Mouse (Mus musculus): Measurements from ENCODE around the gene Gcgr.
"Not testable (repeated sequence)": the region's sequence is repeated elsewhere in the genome, so short reads cannot be mapped to it uniquely, and the experiment has no call there.

The Gcgr gene

DNA sequence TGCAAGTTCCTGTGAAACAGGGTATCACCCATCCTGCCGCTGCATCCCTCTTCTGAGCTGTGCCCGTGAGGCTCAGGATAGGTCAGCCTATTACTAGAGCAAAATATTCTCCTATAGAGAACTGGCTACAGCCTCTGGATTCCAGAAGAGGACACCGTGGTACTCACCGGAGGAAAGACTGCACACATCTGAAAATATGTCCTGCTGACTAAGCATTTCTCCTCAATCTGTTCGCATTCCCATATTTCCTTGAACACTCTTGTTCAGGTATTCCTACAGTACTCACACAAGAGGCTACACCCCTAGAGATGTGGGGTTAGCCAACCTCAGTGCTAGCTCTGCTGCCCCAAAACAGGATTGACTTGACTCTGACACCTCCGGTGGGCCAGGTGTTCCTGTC lies 37.8 kb downstream of the Gcgr start:
- in situ Hi-C loops (cut with MseI, MboI), result no loop called here

DNA sequence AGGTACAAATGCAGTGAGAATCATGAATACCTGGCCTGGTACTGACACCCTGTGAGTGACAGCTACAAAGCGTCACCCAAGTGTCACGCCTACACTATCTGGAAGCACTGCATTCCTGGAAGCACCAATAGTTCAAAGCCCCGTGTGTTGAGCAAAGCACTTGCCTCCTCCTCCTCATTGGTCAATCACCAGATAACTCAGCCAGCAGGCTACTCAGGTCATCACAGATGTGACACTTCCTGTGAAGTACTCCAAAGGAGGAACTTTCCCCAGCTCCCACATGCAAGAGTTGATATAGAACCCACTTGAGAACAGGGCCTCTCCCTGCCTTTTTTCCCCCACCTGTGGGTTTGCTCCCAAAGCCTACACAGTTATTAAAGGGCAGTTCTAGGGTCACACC lies 40.6 kb downstream of the Gcgr start:
- in situ Hi-C loops (cut with MseI, MboI), result no loop called here

DNA sequence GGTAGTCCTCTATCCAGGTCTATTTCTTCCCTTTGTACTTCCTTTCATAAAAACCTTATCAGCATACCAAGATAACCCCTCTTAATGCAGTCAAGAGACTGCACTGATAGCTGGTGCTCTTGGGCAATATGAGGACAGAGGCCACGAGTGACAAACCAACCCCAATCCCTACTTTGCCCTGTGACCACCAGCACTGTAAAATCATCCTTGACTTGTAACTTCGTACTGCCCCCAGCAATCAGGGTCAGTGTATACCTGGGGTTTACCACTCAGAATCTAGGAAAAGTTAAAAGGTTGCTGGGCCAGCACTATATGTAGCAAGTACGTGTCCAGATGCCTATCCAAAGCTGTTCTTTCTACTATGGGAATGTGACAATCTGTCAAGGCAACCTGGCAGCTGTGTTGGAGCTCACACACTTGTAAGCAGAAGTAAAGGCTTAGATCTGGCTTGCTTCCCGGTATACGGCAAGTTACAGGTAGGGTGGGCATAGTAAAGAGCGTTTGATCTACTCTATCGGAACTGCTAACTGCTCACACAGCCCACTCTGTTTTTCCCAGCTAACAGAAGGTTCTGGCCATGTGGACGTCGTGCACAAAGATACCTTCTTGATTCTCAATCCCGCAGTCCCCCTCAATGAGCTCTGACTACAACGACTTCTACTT lies 41.4 kb downstream of the Gcgr start:
- in situ Hi-C loops (cut with MseI, MboI), result no loop called here

DNA sequence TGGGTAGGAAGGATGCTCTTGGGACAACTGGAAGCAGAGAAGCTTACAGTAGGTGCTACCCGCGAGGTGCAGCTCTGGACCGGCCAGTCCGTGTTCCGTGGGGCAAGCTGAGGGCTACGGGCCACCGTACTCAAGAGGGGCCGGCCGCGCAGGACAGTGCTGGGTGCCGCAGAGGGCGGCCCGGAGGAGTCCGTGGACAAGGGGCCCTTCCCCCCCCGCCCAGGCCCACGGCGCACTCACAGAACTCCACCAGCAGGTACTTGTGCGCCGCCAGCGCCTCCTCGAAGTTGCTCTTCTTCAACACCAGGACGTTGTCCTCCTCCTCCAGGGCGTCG lies 41.9 kb downstream of the Gcgr start:
- in situ Hi-C loops (cut with MseI, MboI), result no loop called here

DNA sequence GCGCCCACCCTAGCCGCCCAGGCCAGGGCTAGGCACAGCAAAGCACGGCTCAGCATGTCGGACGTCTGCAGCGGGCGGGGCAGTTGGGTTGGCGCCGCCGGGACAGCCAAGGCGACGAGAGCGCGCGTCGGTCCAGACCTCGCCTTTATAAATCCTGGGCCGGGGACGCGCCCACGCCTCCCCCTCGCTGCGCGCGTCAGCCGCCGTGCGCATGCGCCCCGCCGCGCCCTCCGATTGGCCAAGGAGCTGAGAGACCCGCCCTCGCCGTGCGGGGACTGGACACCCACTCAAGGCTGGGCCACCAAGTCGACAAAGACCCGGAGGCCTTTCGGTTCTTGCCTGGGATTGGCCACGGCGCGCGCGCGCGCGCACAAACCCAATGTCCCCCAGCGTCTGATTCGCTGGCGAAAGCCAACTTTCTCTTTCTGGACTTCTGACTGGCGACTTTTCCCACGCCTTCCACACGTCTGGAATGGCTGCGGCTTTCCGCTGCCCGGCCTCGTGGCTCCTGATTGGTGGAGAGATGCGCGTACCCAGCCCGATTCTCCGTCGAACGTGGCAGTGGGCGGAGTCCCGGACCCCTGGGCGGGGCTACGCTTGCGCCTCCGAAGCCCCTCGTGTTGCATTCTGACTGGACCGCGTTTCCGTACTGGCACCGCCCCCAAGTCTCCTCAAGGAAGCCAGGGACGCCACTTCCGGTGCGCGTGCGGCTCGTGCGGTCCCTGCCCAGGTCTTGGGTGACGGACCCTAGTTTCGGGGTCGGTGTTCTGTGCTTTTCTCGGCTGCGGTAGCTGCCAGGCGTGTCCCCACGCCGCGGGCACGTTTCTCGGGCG lies 42.5 kb downstream of the Gcgr start, which contains the start of gene P4hb:
Gene P4hb (minus strand): TSS at position 502 of the 833 bp plus-strand sequence.
- in situ Hi-C loops (cut with MseI, MboI), result no loop called here

DNA sequence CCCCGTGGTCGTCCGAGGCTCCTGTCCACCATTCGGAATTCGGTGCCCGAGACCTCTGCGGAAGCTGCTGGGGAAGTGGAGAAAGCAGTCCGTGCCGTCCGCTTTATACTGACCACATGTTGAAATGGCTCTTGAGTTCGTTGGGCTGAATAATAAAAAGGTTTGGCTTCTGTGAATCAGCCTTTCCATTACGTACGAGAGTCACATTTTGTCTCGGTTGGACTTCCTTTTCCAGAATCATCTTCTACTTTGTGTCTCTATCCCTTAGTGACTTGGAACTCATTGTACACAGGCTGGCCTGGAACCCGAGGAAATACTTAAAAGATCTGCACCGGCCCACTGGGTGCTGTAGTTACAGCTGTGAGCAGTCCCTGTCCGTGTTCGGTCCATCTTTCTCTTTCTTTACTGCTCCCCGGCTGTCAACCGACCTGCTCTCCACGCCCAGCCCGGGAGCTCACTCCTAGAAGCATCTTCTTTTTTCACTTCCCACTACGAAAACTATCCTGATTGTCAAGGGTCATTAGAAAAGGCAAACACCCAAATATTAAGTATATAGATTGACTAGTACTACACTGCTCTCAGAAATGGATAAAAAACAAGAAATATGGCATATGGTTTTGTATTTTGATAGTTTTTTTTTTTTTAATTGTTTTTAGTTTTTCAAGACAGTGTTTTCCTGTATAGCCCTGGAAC lies 43.2 kb downstream of the Gcgr start:
- in situ Hi-C loops (cut with MseI, MboI), result no loop called here

DNA sequence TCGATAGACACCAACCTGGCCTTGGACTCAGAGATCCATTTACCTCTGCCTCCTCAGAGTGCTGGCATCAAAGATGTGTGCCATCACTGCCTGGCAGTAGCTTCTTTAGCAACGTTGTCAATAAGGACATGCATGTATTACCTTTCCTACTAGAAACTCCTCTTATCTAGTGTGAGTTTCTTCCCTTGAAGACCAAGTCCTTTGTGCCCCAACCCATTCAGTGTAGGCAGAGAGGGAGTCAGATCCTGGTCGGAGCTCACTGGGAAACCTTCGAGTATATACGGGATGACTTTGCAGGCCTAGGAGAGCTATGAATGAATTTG lies 43.7 kb downstream of the Gcgr start:
- in situ Hi-C loops (cut with MseI, MboI), result no loop called here

DNA sequence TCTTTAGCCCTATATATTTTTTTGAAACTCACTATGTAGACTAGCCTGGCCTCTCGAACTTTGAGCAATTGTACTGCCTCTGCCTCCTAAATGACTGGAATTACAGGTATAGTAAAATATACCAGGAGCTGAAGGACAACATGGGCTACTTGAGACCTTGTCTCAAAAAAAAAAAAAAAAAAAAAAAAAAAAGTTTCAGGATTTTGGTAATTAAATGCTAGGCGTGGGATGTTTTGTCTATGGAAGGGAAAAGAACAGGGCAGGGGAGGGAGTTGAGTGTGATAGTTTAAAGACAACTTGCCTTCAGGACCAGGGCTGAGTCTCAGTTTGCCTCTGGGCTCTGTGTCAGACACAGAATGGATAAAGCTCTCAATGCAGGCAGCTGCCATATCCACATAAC lies 44.5 kb downstream of the Gcgr start:
- in situ Hi-C loops (cut with MseI, MboI), result no loop called here

DNA sequence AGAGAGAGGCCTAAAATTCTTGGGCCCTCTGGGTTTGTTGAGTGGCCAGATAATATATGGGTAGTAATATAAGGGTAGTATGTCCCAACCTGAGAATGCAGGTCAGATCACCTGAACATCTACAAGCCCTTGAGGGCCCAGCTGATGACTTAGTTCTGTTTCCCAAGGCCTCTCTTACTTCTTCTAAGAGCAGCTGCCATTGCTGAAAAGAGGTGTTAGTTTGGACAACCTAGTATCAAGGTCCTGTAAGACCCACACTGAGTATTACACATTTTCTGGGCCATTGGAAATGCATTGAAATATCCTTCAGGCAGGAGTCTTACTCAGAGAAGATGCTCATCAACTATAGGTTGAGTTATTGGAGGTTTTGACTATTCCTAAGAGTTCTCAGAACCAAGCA lies 45.4 kb downstream of the Gcgr start:
- in situ Hi-C loops (cut with MseI, MboI), result no loop called here

DNA sequence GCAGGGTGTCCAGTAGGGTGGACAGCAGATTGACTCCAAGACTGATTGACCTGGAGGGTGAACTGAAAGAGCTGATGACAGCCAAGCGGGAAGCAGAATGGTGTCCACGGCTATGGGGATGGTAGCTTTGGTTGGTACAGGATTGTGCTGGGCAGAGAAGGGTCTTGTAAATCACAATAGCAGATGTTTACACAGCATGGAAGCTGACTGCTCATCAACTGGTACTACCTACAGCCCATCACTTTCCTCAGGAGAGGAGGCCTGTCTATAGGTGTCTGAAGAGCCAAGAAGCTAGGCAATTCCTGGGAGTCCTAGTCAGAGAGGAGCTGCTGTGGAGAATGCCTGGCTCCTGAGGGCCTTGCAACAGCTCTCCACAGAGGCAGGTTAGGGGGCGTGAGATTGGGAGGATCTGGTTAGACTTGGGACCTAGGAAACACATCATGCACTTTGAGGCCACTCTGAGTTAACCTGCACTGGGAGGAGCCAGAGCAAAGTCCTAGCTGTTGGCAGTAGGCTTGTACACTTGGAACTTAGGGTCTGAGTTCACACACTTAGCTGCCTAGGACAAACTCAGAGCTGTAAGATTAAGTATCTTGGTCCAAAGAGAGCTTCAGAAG lies 46.0 kb downstream of the Gcgr start:
- in situ Hi-C loops (cut with MseI, MboI), result no loop called here

DNA sequence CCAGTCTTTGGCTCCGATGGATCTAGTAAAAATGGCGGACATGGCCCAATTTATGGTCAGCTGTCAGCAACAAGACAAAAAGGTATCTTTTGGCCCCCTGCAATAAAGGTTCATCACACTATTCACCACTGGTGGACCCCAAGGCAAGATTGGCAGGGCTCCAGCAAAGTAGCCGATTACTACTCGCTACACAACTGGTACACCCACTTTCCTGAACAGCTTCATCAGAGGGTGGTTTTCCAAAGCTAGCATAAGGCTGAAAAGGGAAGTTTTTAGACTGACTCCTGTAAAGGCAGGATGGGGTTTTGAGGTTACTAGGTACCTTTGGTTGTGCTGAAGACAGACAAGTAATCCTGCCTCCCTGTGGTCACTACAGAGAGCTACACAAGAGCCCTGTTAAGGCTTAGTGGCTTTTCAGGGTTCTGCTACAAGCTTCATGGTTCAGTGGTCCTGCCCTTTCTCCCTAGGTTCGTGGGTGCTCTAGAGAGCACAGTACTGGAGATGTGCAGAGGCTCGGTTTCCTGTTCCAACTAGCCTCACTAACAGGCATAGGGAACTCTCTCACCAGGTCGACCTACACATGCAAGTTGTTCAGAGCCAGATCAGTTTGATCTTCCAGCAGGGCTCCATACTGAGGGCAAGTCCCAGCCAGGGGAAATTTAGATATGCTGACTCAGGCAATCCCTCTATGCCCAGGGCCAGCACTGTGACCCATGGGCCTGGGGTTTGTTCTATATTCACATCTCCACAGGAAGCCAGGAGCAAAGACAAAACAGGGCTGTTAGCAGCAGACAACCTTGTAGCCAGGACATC lies 46.9 kb downstream of the Gcgr start:
- in situ Hi-C loops (cut with MseI, MboI), result no loop called here

DNA sequence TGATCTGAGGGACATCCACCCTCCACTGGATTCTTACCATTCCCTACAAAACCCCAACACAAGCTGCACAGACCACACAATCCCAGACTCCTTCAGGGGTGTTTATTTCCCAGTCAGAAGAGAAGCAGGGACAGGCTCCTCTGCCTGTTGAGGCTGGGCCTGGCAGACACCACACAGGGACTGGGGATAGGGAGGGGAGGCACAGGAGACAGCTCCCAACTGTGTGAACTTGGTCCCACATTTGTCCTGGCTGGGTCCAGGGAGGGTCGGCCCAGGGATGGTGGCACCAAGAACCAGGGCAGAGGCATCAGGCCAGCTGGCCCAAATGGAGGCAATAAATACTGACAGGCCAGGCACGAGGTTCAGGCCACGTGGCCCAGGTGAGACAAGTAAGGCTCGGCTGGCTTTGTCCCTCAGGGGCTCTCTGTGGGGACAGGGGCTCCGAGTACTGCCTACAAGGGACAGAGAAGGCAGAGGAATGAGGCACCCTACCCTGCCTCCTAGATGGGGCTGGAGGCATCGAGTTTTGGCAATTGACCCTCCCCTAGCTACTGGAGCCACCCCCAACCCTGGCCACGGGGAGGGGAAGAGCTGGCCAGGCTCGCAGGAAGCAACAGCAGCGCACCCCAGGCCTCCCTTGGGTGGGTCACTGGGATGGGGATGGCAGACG lies 47.7 kb downstream of the Gcgr start:
- in situ Hi-C loops (cut with MseI, MboI), result no loop called here

DNA sequence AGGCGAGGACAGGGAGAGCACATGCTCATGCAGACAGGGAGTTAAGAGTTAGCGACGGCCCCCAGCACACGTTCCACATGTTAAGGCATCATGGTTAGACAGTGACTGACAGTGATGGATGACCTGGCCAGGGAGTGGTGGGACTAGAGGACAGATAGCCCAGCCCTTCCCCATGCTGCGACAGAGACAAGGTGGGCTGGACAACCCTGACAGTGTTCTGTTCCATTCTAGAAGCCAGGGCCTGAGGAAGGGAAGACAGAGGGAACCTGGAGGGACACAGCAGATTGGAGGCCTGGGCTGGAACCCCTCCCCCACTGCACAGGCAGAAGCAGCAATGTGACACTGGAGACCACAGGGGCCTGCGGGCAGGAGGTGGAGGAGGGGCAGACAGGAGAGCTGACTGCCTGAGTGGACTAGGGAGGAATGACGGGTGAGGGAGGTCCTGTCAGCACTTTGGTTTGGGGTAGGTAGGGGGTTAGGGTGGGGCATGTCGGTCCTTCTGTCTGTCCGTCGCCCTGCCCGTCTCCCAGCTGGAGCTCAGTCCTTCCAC lies 48.3 kb downstream of the Gcgr start:
- in situ Hi-C loops (cut with MseI, MboI), result no loop called here

DNA sequence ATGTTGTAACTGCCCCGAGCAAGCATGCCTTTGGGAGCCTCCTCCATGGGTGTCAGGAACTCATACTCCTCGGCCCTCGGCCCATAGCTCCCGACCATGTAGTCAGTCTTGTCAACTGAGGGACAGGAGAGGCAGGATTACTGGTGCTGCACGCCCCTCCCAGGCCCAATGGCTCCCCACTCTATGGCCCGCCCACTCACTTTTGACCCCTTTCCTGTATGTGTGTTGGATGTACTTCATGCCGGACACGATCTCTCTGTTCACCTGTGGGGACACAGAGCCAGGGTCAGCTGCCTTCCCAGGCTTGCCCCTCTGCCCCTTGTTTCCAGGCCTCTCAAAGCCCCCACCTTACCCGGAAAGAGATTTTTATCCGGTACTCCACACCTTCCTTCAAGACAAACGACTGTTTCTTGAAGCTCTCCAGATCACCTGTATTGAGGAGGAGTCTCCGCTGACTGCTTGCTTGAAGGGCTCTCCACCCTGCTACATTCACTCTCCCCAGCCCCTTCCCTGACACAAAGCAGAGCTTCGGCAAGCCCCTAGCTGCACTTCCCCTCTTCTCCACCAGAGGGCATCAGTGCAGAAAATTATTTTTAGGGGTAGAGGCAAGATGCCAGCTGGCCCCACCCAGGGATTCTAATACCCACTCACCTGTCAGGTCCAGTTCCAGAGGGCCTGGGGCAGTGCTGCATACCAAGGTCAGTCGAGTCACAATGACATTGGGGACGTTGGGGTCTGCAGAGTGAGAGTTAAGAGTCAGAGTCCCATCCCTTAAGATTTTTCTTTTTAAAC lies 49.0 kb downstream of the Gcgr start:
- in situ Hi-C loops (cut with MseI, MboI), result no loop called here

DNA sequence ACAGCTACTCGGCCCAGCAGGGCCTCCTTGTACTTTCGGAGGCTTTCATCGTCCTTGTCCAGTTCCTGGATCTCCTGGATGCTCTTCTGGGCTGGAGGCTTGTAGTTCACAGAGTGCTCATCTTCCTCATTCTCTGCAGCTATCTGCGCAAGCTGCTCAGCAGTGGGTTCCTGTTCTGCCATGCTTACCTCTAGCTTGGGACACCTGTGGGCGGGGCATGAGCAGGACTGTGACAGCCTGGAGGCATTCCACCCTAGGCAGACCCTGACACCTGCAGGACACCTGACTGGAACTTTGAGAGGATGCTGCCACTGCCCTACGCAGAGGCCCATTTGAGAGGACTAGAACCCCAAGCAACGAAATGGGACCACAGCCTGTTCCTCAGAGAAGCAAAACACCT lies 49.7 kb downstream of the Gcgr start:
- in situ Hi-C loops (cut with MseI, MboI), result no loop called here

DNA sequence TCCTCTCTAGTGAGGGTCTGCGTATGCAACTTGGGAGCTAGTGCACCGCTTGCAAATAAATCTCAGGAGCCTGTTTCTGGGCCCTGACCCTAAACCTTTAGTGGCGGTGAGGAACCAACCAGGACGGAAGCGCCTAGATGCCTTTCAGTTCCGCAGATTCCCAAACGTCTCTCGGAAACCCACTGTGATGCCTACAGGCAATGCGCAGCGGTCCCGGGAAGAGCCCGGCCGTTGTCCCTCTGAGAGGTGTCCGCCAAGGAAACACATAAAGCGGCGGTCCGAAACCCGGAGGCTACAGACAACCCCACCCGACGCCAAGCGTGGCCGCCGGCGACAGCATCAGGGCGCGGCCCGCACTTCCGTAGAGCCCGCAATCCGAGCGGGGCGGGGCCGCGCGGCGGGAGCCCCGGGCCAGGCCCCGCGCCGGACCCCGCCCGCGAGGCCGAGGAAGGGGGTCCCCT lies 50.4 kb downstream of the Gcgr start:
- in situ Hi-C loops (cut with MseI, MboI), result no loop called here

DNA sequence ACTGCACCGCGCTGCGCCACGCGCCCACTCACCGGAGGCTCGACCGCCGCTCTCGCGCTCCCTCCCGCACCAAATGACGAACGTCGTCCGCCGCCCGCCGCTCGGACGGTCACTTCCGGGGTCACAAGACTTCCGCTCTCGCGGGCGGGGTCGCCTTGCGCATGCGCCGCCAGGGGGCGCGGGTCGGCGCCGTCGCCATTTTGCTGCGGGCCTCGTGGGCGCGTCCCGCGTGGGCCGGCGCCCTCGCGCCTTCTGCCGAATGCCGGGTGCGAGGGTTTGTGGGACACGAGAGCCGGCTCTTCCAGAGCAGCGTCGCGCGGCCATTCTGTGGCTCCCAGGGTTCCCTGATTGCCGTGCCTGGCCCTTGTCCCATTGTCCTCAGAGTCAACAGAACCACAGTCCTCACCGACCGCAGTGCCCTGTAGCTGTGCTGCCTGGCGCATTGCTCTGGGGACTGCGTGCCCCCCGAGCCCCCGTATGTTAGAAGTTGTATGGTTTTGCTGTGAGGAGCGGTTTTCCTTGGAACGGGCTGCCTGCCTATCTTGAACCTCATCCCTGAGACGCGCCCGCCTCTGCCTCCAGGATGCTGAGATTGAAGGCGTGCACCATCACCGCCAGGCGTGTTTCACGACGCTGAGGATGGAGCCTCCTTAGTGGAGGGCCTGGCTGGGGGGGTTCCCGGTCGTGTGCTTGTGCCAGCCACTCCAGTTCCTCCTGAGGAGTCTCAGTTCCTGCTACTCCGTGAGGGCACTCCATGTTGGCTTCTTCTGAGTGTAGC lies 51.2 kb downstream of the Gcgr start, which contains the start of gene Arhgdia:
Gene Arhgdia (minus strand): TSS at position 135 of the 778 bp plus-strand sequence.
- in situ Hi-C loops (cut with MseI, MboI), result no loop called here

DNA sequence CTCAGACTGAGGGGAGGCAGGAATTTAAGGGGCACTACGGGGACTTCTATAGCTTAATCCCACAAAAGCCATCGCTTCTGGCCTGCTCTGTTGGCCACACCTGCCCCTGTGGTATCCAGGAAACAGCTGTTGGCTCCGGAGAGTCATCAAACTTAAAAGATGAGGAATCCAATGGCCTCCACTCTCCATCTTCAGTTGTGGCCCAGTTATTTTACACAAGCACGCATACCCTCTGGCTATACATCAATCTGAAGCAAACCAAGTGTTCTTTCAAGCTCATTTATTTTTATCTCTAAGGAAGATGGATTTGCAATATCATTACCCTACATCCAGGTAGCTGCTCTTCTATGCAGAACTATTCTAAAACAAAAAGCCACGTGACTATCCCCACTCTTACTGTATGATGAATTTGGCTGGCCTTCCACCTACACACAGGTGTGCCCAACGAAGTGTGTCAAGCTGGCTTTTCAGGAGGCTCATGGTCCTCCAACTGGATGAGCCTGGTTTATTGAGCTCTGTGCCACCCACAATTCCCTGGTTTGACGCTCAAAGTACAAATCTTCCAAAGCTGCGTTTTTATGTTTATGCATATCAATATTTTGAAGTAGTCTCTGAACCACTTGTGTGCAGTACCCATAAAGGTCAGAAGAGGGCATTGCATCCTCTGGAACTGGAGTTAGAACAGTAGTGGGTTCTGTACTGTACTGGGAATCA lies 51.9 kb downstream of the Gcgr start:
- in situ Hi-C loops (cut with MseI, MboI), result no loop called here

DNA sequence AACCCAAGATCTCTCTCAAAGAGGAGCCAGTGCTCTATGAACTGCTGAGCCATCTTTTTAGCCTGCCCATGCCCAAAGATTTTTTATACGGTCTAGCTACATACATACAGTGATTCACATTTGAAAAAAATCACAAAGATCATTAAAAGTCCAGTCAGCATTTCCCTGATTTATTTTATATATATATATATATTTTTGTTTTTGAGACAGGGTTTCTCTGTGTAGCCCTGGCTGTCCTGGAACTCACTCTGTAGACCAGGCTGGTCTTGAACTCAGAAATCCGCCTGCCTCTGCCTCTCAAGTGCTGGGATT lies 52.4 kb downstream of the Gcgr start:
- in situ Hi-C loops (cut with MseI, MboI), result not testable (repeated sequence)

Measured in mouse trophoblast stem cell (cell line).